Mouse (Mus musculus) CH12.LX (cell line): Measurements from ENCODE around the gene Gm10024. TPM values are rescaled to one million over a fixed set of nuclear protein-coding genes. Genes with fewer than 3 reads are reported as not detected.

Experiments used
- DNase-seq: peaks from one replicate; pipeline ENCODE4 v3.0.0-alpha.2; 2013; ENCODE audit errors: extremely low read depth
- H3K27ac ChIP-seq: 2 replicates; pipeline ENCODE4 v1.5.1; 2012; ENCODE audit warnings: low read depth, mild to moderate bottlenecking, control low read depth, moderate library complexity; ENCODE audit not compliant: insufficient read depth
- H3K27me3 ChIP-seq: replicated peaks from 2 replicates; pipeline ENCODE3; 2012; ENCODE audit warnings: inconsistent platforms
- H3K36me3 ChIP-seq, 2 experiments: replicated peaks in 1 of 2; 2 replicates each; pipeline versions ENCODE3 to v1.6.1; 2012; ENCODE audit warnings: inconsistent platforms in 1 of 2, low read length in 1 of 2, mild to moderate bottlenecking in 1 of 2, mixed read lengths in 1 of 2, moderate library complexity in 1 of 2; ENCODE audit not compliant: control insufficient read depth in 1 of 2, insufficient read depth in 1 of 2
- H3K4me1 ChIP-seq, 2 experiments: 2 replicates each; pipeline ENCODE4 v1.6.1; 2012; ENCODE audit warnings: inconsistent platforms in 1 of 2, moderate library complexity in 1 of 2; ENCODE audit not compliant: insufficient read depth in 2 of 2, control insufficient read depth in 1 of 2
- H3K4me2 ChIP-seq: 2 replicates; pipeline ENCODE4 v1.6.1; 2012; ENCODE audit warnings: low read depth, mild to moderate bottlenecking, control low read depth; ENCODE audit not compliant: poor library complexity, insufficient read depth, severe bottlenecking
- H3K4me3 ChIP-seq, 3 experiments: fragments of 150-350 bp in 1 of 3; sonication (generic) in 1 of 3; replicated peaks in 1 of 3; 2 replicates each; pipeline versions ENCODE3 to v1.5.1; 2011 to 2012; ENCODE audit warnings: low read depth in 2 of 3, low read length in 2 of 3, mild to moderate bottlenecking in 2 of 3, moderate library complexity in 2 of 3, control low read depth in 1 of 3, improper control_type of control experiment in 1 of 3, inconsistent platforms in 1 of 3, mixed read lengths in 1 of 3; ENCODE audit not compliant: poor library complexity in 1 of 3
- H3K79me2 ChIP-seq: replicated peaks from 2 replicates; pipeline ENCODE4 v1.6.1; 2012; ENCODE audit warnings: mild to moderate bottlenecking, moderate library complexity; ENCODE audit not compliant: control insufficient read depth, poor library complexity, insufficient read depth, severe bottlenecking; ENCODE audit errors: extremely low read depth
- H3K9ac ChIP-seq: 2 replicates; pipeline ENCODE4 v1.6.1; 2012; ENCODE audit warnings: low read depth, mild to moderate bottlenecking, control low read depth, moderate library complexity; ENCODE audit not compliant: insufficient read depth
- H3K9me3 ChIP-seq: replicated peaks from 2 replicates; pipeline ENCODE3; 2012; ENCODE audit warnings: low read length, inconsistent platforms, mixed read lengths
- CHD1 ChIP-seq: IDR thresholded peaks from 2 replicates; pipeline ENCODE4 v1.6.1; 2012; ENCODE audit warnings: low read depth, low read length, improper control_type of control experiment, inconsistent platforms
- CHD2 ChIP-seq: IDR thresholded peaks from 2 replicates; pipeline ENCODE4 v1.6.1; 2011; ENCODE audit warnings: low read length, improper control_type of control experiment
- E2F4 ChIP-seq: IDR thresholded peaks from 2 replicates; pipeline ENCODE4 v1.6.1; 2011; ENCODE audit warnings: low read depth, low read length, improper control_type of control experiment; ENCODE audit not compliant: insufficient replicate concordance
- ELF1 ChIP-seq: IDR thresholded peaks from 2 replicates; pipeline ENCODE4 v1.6.1; 2014; ENCODE audit warnings: low read depth, mild to moderate bottlenecking, inconsistent platforms, low read length, improper control_type of control experiment
- EP300 ChIP-seq: IDR thresholded peaks from 2 replicates; pipeline ENCODE4 v1.6.1; 2011; ENCODE audit warnings: low read length, improper control_type of control experiment
- ETS1 ChIP-seq: conservative IDR thresholded peaks from 2 replicates; pipeline ENCODE4 v1.6.1; 2012; ENCODE audit warnings: low read depth, mild to moderate bottlenecking, inconsistent platforms, low read length, improper control_type of control experiment, moderate library complexity
- GABPA ChIP-seq: IDR thresholded peaks from 2 replicates; pipeline ENCODE4 v1.6.1; 2012; ENCODE audit warnings: low read depth, low read length, improper control_type of control experiment, inconsistent platforms; ENCODE audit not compliant: insufficient replicate concordance
- HCFC1 ChIP-seq: IDR thresholded peaks from 2 replicates; pipeline ENCODE4 v1.6.1; 2012; ENCODE audit warnings: low read depth, mild to moderate bottlenecking, inconsistent platforms, low read length, improper control_type of control experiment
- IRF4 ChIP-seq: IDR thresholded peaks from 2 replicates; pipeline ENCODE4 v1.6.1; 2014; ENCODE audit warnings: low read depth, mild to moderate bottlenecking, inconsistent platforms, low read length, improper control_type of control experiment
- KAT2A ChIP-seq: IDR thresholded peaks from 2 replicates; pipeline ENCODE4 v1.6.1; 2012; ENCODE audit warnings: low read length, improper control_type of control experiment, inconsistent platforms; ENCODE audit not compliant: insufficient replicate concordance
- MAZ ChIP-seq: IDR thresholded peaks from 2 replicates; pipeline ENCODE4 v1.6.1; 2012; ENCODE audit warnings: low read depth, mild to moderate bottlenecking, inconsistent platforms, low read length, improper control_type of control experiment, moderate library complexity
- MEF2A ChIP-seq: IDR thresholded peaks from 2 replicates; pipeline ENCODE4 v1.6.1; 2014; ENCODE audit warnings: low read depth, mild to moderate bottlenecking, inconsistent platforms, low read length, improper control_type of control experiment, borderline replicate concordance
- NELFE ChIP-seq: IDR thresholded peaks from 2 replicates; pipeline ENCODE4 v1.6.1; 2011; ENCODE audit warnings: low read depth, low read length, improper control_type of control experiment
- POLR2A ChIP-seq: IDR thresholded peaks from 2 replicates; pipeline ENCODE4 v1.6.1; 2011; ENCODE audit warnings: low read depth, mild to moderate bottlenecking, improper control_type of control experiment, low read length
- RAD21 ChIP-seq: IDR thresholded peaks from 2 replicates; pipeline ENCODE4 v1.6.1; 2011; ENCODE audit warnings: low read depth, mild to moderate bottlenecking, low read length, improper control_type of control experiment, moderate library complexity
- RCOR1 ChIP-seq: conservative IDR thresholded peaks from 2 replicates; pipeline ENCODE4 v1.6.1; 2012; ENCODE audit warnings: low read depth, mild to moderate bottlenecking, inconsistent platforms, low read length, improper control_type of control experiment
- SMC3 ChIP-seq: IDR thresholded peaks from 2 replicates; pipeline ENCODE4 v1.6.1; 2011; ENCODE audit warnings: low read depth, low read length, improper control_type of control experiment
- TCF12 ChIP-seq: IDR thresholded peaks from 2 replicates; pipeline ENCODE4 v1.6.1; 2014; ENCODE audit warnings: low read depth, mild to moderate bottlenecking, inconsistent platforms, low read length, improper control_type of control experiment
- UBTF ChIP-seq: IDR thresholded peaks from 2 replicates; pipeline ENCODE4 v1.6.1; 2012; ENCODE audit warnings: low read depth, mild to moderate bottlenecking, inconsistent platforms, low read length, improper control_type of control experiment, moderate library complexity
- USF1 ChIP-seq: IDR thresholded peaks from 2 replicates; pipeline ENCODE4 v1.6.1; 2014; ENCODE audit warnings: low read depth, mild to moderate bottlenecking, inconsistent platforms, low read length, improper control_type of control experiment
- ZC3H11A ChIP-seq: IDR thresholded peaks from 2 replicates; pipeline ENCODE4 v1.6.1; 2012; ENCODE audit warnings: low read depth, mild to moderate bottlenecking, inconsistent platforms, low read length, improper control_type of control experiment
- ZMIZ1 ChIP-seq: IDR thresholded peaks from 2 replicates; pipeline ENCODE4 v1.6.1; 2012; ENCODE audit warnings: low read depth, mild to moderate bottlenecking, inconsistent platforms, low read length, improper control_type of control experiment
- ZNF384 ChIP-seq: IDR thresholded peaks from 2 replicates; pipeline ENCODE4 v1.6.1; 2012; ENCODE audit warnings: low read depth, low read length, improper control_type of control experiment, inconsistent platforms
- dilution Hi-C: fragments of 300-500 bp; cut with MboI; formaldehyde crosslinking; loops from 2 replicates; pipeline ENCODE4 v1.14.3; 2020; ENCODE audit warnings: low sequenced_read_pairs; ENCODE audit not compliant: extremely low pct_unique_long_range_greater_than_20kb, extremely low pct_ligation_motif_present
- in situ Hi-C: fragments of 300-500 bp; cut with MboI; formaldehyde crosslinking; loops from 3 replicates; pipeline ENCODE4 v1.14.3; 2019; ENCODE audit warnings: low sequenced_read_pairs, low pct_ligation_motif_present, low pct_unique_long_range_greater_than_20kb, mixed read lengths
- polyA plus RNA-seq: library from polyadenylated mRNA; unstranded; fragments of >175 nt; gene quantifications from 2 replicates; pipeline ENCODE4 v1.2.1, GENCODE M21; 2012; ENCODE audit warnings: low read depth; ENCODE audit not compliant: insufficient read length
- total RNA-seq, 2 experiments: library from RNA; depleted of rRNA; stranded (reverse); fragments of 300-350 nt in 1 of 2; fragments of >200 nt in 1 of 2; gene quantifications; 2 replicates each; pipeline ENCODE4 v1.2.3; 2012 to 2014

Gene Gm10024
- total and polyA plus RNA-seq, 3 experiments: not detected

GRCm38 (mm10) chr10:77697133-77697532 is 14.1 kb upstream of the Gm10024 start, which contains the start of gene Gm9508:
Gene Gm9508 (minus strand): TSS chr10:77697233.
- dilution Hi-C loops: no loop called here

GRCm38 (mm10) chr10:77706326-77706725 is 4.9 kb upstream of the Gm10024 start, which contains the start of gene Gm10272:
Gene Gm10272 (plus strand): TSS chr10:77706626.
- TF ChIP-seq RAD21 (no peak), UBTF (no peak), ZC3H11A (no peak), GABPA (no peak)
- DNase-seq: no peak
- Histone ChIP-seq H3K27me3 (peaks cover 74% of the 10 kb centered on the region), H3K9me3 (peaks cover 34% of the 10 kb centered on the region), H3K9ac (no peak within 1 kb of the TSS), H3K36me3 (no peaks in the 10 kb centered on the region), H3K27ac (no peak within 1 kb of the TSS), H3K4me1 (no peaks in the 10 kb centered on the region), H3K79me2 (no peaks in the 10 kb centered on the region), H3K4me3 (no peak within 1 kb of the TSS), H3K4me2 (no peak within 1 kb of the TSS)
- dilution Hi-C loops: no loop called here
- in situ Hi-C loops: no loop called here

More at GRCm38 (mm10) chr10:77697133-77697532, 14.1 kb upstream of the Gm10024 start, which contains the start of gene Gm9508:
- no peak for TF ChIP-seq ZMIZ1
- no peak for TF ChIP-seq SMC3
- no peak for TF ChIP-seq MAZ
- TF ChIP-seq ETS1: no peak
- no peak for TF ChIP-seq RAD21
- TF ChIP-seq KAT2A: no peak
- no peak for TF ChIP-seq ELF1
- TF ChIP-seq CHD2: no peak
- TF ChIP-seq TCF12: no peak
- no peak for TF ChIP-seq CHD1
- no peak for TF ChIP-seq MEF2A
- TF ChIP-seq NELFE: no peak
- no peak for TF ChIP-seq USF1
- TF ChIP-seq HCFC1: no peak
- no peak for TF ChIP-seq ZNF384
- TF ChIP-seq RCOR1: no peak
- no peak for TF ChIP-seq EP300
- TF ChIP-seq E2F4: no peak
- TF ChIP-seq POLR2A: no peak
- no peak for TF ChIP-seq IRF4
- Histone ChIP-seq H3K79me2 (no peaks in the 10 kb centered on the region), H3K4me2 (no peak within 1 kb of the TSS), H3K9ac (no peak within 1 kb of the TSS), H3K36me3 (no peaks in the 10 kb centered on the region), H3K9me3 (peaks cover 17% of the 10 kb centered on the region), H3K4me1 (no peaks in the 10 kb centered on the region), H3K4me3 (no peak within 1 kb of the TSS), H3K27me3 (peaks cover 74% of the 10 kb centered on the region), H3K27ac (no peak within 1 kb of the TSS)
- in situ Hi-C loops: no loop called here
- DNase-seq: no peak
